Mouse (Mus musculus): ENCODE results near the gene F8a. TPM values are rescaled to one million over a fixed set of nuclear protein-coding genes. Genes with fewer than 3 reads are reported as not detected.
"Not testable (repeated sequence)": the region's sequence is repeated elsewhere in the genome, so short reads cannot be mapped to it uniquely, and the experiment has no call there.

Gene F8a
- 11.3 and 11.4 TPM in 2 replicates for polyA plus RNA-seq (2016; fragmentation: Nextera tagmentation; extraction: Ambion mirVana)

GRCm38 (mm10) chrX:73227914-73228605, at the start of gene F8a:
F8a (plus strand) TSS chrX:73228291.
- peaks cover 15% of the 10 kb centered on the region for H3K27me3 ChIP-seq
- H3K27ac ChIP-seq = peak within 1 kb of the TSS; percentile 75
- peak within 1 kb of the TSS; percentile 81 for H3K4me2 ChIP-seq
- H3K4me1 ChIP-seq (replicated peaks) = no peaks in the 10 kb centered on the region
- whole genome bisulfite sequencing = 11% methylated on average over 39 of the region's 39 CpGs
- H3K36me3 ChIP-seq = no peaks in the 10 kb centered on the region
- peak; percentile 92 for ATAC-seq (ENCODE audit: insufficient number of reproducible peaks, insufficient read depth, low FRiP score, low TSS enrichment, low read depth)
- H3K9me3 ChIP-seq = no peaks in the 10 kb centered on the region
- H3K9ac ChIP-seq (replicated peaks) = peak within 1 kb of the TSS; percentile 65
- H3K4me3 ChIP-seq (replicated peaks) = peak within 1 kb of the TSS; percentile 59

GRCm38 (mm10) chrX:73191934-73192333, 36.2 kb upstream of the F8a start, which contains the start of gene Xlr3b:
Xlr3b (plus strand) TSS chrX:73192207.
- not testable (repeated sequence) for H3K4me3 ChIP-seq (replicated peaks); ATAC-seq (ENCODE audit: insufficient number of reproducible peaks, insufficient read depth, low FRiP score, low TSS enrichment, low read depth); H3K4me1 ChIP-seq (replicated peaks); H3K4me2 ChIP-seq; H3K27me3 ChIP-seq; H3K36me3 ChIP-seq; H3K9me3 ChIP-seq; H3K9ac ChIP-seq (replicated peaks); H3K27ac ChIP-seq
- 78% methylated on average over 12 of the region's 12 CpGs for WGBS

DNA sequence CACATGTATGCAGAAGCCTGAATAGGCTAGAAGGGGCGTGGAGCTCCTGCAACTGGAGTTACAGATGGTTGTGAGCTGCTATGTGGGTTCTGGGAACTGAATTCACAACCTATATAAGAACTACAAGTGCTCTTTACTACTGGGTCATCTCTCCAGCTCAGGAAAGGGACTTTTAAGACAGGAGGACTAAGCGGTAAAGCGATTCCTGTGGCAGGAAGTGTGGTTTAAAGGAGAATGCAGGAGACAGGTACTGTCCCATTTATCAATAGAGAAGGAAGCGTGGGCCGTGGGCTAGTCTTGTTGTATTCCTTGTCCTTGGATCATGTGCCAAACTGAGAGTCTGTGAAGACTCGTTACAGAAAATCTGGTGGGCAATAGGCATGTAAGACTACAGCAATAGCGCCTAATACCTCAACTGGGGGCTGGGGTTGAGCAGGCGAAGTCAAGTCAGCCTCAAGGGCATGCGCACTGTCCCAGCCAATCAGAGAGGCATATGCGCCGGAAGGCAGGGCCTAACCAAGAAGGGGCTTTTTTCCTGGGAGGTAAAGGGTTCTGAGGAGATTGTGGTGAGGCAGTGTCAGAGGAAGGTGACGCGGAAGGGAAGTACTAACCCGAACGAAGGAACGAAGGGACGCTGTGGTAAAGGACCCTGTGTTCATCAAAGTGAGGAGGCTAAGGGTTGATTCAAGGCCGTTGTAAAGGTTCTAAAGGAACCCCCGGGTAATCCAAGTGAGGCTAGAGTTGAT, 14.1 kb upstream of the F8a start, which contains the start of gene Xlr4b:
Xlr4b (plus strand) TSS at position 515 of the 746 bp plus-strand sequence.
- not testable (repeated sequence) for H3K9ac ChIP-seq (replicated peaks); H3K4me3 ChIP-seq (replicated peaks); H3K4me1 ChIP-seq (replicated peaks); H3K9me3 ChIP-seq; H3K27ac ChIP-seq; ATAC-seq (ENCODE audit: insufficient number of reproducible peaks, insufficient read depth, low FRiP score, low TSS enrichment, low read depth); H3K27me3 ChIP-seq; H3K36me3 ChIP-seq; H3K4me2 ChIP-seq
- WGBS = 78% methylated on average over 19 of the region's 19 CpGs

- Histone ChIP-seq H3K4me3 (replicated peaks) (no peak overlapping the region), H3K36me3 (no peaks in the 10 kb centered on the region), H3K9me3 (no peaks in the 10 kb centered on the region), H3K9ac (replicated peaks) (no peak overlapping the region), H3K27me3 (peaks cover 15% of the 10 kb centered on the region), H3K4me2 (no peak overlapping the region), H3K4me1 (replicated peaks) (no peaks in the 10 kb centered on the region), H3K27ac (no peak overlapping the region)
- WGBS = 66% methylated on average over 1 of the region's 1 CpGs
- no peak for ATAC-seq (ENCODE audit: insufficient number of reproducible peaks, insufficient read depth, low FRiP score, low TSS enrichment, low read depth)
Observed at GRCm38 (mm10) chrX:73225365-73225764, 2.7 kb upstream of the F8a start.

GRCm38 (mm10) chrX:73228606-73229214, 619 bp downstream of the F8a start:
- Histone ChIP-seq H3K27ac (peak overlapping the region; percentile 75), H3K4me1 (replicated peaks) (no peaks in the 10 kb centered on the region), H3K4me3 (replicated peaks) (peak overlapping the region; percentile 59), H3K36me3 (no peaks in the 10 kb centered on the region), H3K9me3 (no peaks in the 10 kb centered on the region), H3K27me3 (peaks cover 15% of the 10 kb centered on the region), H3K9ac (replicated peaks) (peak overlapping the region; percentile 65), H3K4me2 (peak overlapping the region; percentile 81)
- 20% methylated on average over 50 of the region's 51 CpGs for WGBS
- peak; percentile 42 for ATAC-seq (ENCODE audit: insufficient number of reproducible peaks, insufficient read depth, low FRiP score, low TSS enrichment, low read depth)

GRCm38 (mm10) chrX:73229288-73229687, 1.2 kb downstream of the F8a start:
- peak overlapping the region; percentile 81 for H3K4me2 ChIP-seq
- peaks cover 15% of the 10 kb centered on the region for H3K27me3 ChIP-seq
- H3K9ac ChIP-seq (replicated peaks) = peak overlapping the region; percentile 65
- H3K9me3 ChIP-seq = no peaks in the 10 kb centered on the region
- H3K4me1 ChIP-seq (replicated peaks) = no peaks in the 10 kb centered on the region
- ATAC-seq (ENCODE audit: insufficient number of reproducible peaks, insufficient read depth, low FRiP score, low TSS enrichment, low read depth) = no peak
- no peak overlapping the region for H3K27ac ChIP-seq
- no peaks in the 10 kb centered on the region for H3K36me3 ChIP-seq
- 39% methylated on average over 3 of the region's 3 CpGs for WGBS
- peak overlapping the region; percentile 59 for H3K4me3 ChIP-seq (replicated peaks)

GRCm38 (mm10) chrX:73242821-73243325, 14.8 kb downstream of the F8a start, which contains the start of gene Xlr4c:
Xlr4c (minus strand) TSS chrX:73243130.
- not testable (repeated sequence) for H3K9ac ChIP-seq (replicated peaks); H3K27ac ChIP-seq; ATAC-seq (ENCODE audit: insufficient number of reproducible peaks, insufficient read depth, low FRiP score, low TSS enrichment, low read depth); H3K27me3 ChIP-seq; H3K9me3 ChIP-seq; H3K36me3 ChIP-seq; H3K4me3 ChIP-seq (replicated peaks); H3K4me2 ChIP-seq; H3K4me1 ChIP-seq (replicated peaks)
- WGBS = 86% methylated on average over 14 of the region's 14 CpGs

- not testable (repeated sequence) for H3K4me3 ChIP-seq (replicated peaks); ATAC-seq (ENCODE audit: insufficient number of reproducible peaks, insufficient read depth, low FRiP score, low TSS enrichment, low read depth); H3K9me3 ChIP-seq; H3K27me3 ChIP-seq; H3K4me1 ChIP-seq (replicated peaks); H3K4me2 ChIP-seq; H3K27ac ChIP-seq; H3K36me3 ChIP-seq; H3K9ac ChIP-seq (replicated peaks)
- 75% methylated on average over 1 of the region's 2 CpGs for WGBS
Observed at GRCm38 (mm10) chrX:73262428-73262827, 34.3 kb downstream of the F8a start.

DNA sequence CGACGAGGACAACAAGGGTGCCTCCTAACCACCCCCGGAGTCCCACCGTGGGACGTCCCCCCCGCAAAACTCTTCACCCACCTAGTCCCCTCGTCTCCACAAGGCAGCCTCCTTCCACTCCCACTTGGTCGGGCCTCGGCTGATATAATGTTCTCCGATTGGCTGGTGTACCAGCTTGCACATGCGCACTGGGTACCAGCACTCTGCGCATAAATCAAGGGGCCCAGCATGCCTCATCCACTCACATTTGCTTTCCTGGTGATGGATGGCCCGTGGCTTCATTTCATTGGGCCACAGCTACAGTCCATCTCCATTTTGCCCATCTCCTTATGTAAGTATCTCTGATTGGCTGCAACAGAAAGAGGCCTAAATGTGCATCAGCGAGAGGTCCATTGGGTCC, 37.2 kb downstream of the F8a start, which contains the start of gene Xlr3c:
Xlr3c (minus strand) TSS at position 121 of the 400 bp plus-strand sequence.
- not testable (repeated sequence) for H3K27me3 ChIP-seq; H3K4me1 ChIP-seq (replicated peaks); ATAC-seq (ENCODE audit: insufficient number of reproducible peaks, insufficient read depth, low FRiP score, low TSS enrichment, low read depth); H3K36me3 ChIP-seq; H3K4me3 ChIP-seq (replicated peaks); H3K27ac ChIP-seq; H3K9ac ChIP-seq (replicated peaks); H3K9me3 ChIP-seq; H3K4me2 ChIP-seq
- WGBS = 89% methylated on average over 14 of the region's 14 CpGs
